Mouse (Mus musculus) cerebellum, adult 2 months (tissue): Measurements from ENCODE around the gene Pacrg. TPM values are rescaled to one million over a fixed set of nuclear protein-coding genes. Genes with fewer than 3 reads are reported as not detected.

Experiments
- DNase-seq, 2 experiments: peaks; one replicate each; pipeline ENCODE4 v3.0.0; 2021
- H3K27ac ChIP-seq: fragments of 200-500 bp; 2 replicates; pipeline ENCODE4 v1.5.1; 2012; ENCODE audit warnings: low read length, control low read depth, inconsistent platforms; ENCODE audit not compliant: insufficient read depth
- H3K27me3 ChIP-seq: fragments of 200-500 bp; 2 replicates; pipeline ENCODE4 v1.6.1; 2012; ENCODE audit warnings: inconsistent platforms, mild to moderate bottlenecking, low read length, moderate library complexity; ENCODE audit not compliant: control insufficient read depth, insufficient read depth
- H3K4me1 ChIP-seq: fragments of 200-500 bp; 2 replicates; pipeline ENCODE4 v1.6.1; 2011; ENCODE audit warnings: low read length; ENCODE audit not compliant: control insufficient read depth, insufficient read depth
- H3K4me3 ChIP-seq: fragments of 200-500 bp; replicated peaks from 2 replicates; pipeline ENCODE3; 2011; ENCODE audit warnings: mild to moderate bottlenecking, low read depth, low read length, control low read depth; ENCODE audit not compliant: insufficient read depth
- CTCF ChIP-seq: fragments of 200-500 bp; IDR thresholded peaks from 2 replicates; pipeline ENCODE4 v1.5.1; 2011; ENCODE audit warnings: low read depth, mild to moderate bottlenecking, control low read depth, low read length, moderate library complexity, borderline replicate concordance; ENCODE audit not compliant: insufficient read depth
- POLR2A ChIP-seq: fragments of 200-500 bp; IDR thresholded peaks from 2 replicates; pipeline ENCODE4 v1.6.1; 2011; ENCODE audit warnings: low read length, control low read depth, borderline replicate concordance; ENCODE audit not compliant: insufficient read depth
- WGBS: fragments of 180-500 bp; shearing (Covaris S2); methylation state at CpG from one replicate; pipeline ENCODE4 v1.1.7; 2018; 5-methylcytosine and 5-hydroxymethylcytosine counted together
- polyA plus RNA-seq: library from polyadenylated mRNA; depleted of rRNA; stranded (reverse); fragments of >200 nt; gene quantifications from 2 replicates; pipeline ENCODE4 v1.2.3, GENCODE M21; 2012; rRNA removed

The Pacrg gene
- 17.4 TPM in 2 replicates for polyA plus RNA-seq

DNA sequence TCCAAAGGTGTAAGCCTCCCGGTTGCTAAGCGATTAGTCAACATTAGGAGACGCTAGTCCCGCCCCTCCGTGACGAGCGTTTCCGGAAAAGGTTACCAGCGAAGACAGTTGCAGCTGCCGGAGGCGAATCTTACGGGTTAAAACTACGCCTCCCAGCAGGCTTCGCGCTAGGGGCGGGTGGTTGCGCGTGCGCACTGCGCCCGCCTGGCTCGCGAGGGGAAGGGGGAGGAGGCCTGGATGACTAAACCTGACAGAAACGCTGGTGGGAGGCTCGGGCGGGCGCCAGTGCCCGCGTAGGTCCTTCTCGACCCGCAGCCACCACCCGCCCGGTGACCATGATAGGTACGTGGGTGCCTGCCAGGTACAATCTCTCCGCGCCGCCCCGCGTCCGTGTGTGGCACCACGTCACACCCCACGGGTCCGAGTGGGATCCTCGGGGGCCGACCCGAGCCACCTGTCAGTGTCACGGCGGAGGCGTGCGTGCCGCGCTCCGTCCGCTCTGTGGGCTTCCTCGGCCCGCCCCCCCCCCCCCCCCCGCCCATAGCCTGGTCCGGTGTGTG is at the start of gene Pacrg, which contains the start of gene Prkn:
Pacrg (minus strand) TSS at position 164 of the 560 bp plus-strand sequence.
Prkn (plus strand) TSS at position 237 of the 560 bp plus-strand sequence.
- Histone ChIP-seq H3K4me1 (peaks cover 2% of the 10 kb centered on the region; the same call in 1 of the 2 replicates), H3K27ac (peak within 1 kb of the TSS; percentile 91), H3K27me3 (no peaks in the 10 kb centered on the region), H3K4me3 (peak within 1 kb of the TSS; percentile 80)
- DNase-seq: peak; percentile 98
- WGBS: under 1% methylated on average over 56 of the region's 58 CpGs
- TF ChIP-seq POLR2A (peak; percentile 70; the same call in 1 of the 2 replicates), CTCF (no peak)

DNA sequence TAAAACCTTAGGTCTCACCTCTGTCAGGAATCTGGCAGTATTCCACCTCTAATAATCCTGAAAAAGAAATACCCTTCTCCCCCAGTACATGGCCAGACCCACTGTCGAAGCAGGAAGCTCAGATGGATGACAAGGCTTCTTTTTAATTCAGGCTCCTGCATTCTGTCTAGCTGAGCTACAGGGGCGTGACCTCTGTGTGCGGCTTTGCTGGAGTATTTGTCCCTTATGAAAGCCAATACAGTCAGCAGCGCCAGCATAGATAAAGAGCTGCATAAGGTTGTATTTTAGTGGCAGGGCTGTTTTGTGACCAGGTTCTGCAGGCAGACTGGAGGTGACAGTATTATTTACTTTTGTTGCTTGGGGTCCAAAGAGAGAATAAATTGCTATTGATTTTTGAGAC is 47.8 kb upstream of the Pacrg start:
- TF ChIP-seq POLR2A (no peak), CTCF (no peak)

DNA sequence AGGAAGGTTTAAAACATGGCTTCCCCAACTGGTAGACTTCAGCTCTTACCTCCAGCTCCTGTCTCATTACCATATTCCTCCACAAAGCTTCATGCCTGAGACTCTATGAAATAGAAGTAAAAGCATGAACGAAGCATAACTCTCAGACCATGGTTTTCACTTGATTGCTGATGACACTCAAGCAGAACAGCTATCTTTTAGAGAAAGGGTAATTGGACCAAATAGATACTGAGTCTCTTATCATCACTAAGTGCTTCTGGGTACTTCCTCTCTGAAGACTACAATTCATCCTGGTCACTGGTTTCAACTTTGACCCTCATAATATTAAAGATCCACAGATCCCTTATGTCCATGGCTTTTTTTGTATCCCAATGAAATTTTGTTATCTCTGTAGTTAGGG is 42.1 kb upstream of the Pacrg start:
- WGBS: 90% methylated on average over 1 of the region's 1 CpGs
- Histone ChIP-seq H3K4me3 (no peak overlapping the region), H3K4me1 (no peaks in the 10 kb centered on the region), H3K27me3 (no peaks in the 10 kb centered on the region), H3K27ac (no peak overlapping the region)
- no peak for DNase-seq
- TF ChIP-seq POLR2A (no peak), CTCF (no peak)

More for the DNA sequence above, 47.8 kb upstream of the Pacrg start:
- no peak overlapping the region for H3K27ac ChIP-seq
- no peaks in the 10 kb centered on the region for H3K27me3 ChIP-seq
- H3K4me1 ChIP-seq: no peaks in the 10 kb centered on the region
- DNase-seq: no peak
- no peak overlapping the region for H3K4me3 ChIP-seq
- 74% methylated on average over 4 of the region's 4 CpGs for WGBS

DNA sequence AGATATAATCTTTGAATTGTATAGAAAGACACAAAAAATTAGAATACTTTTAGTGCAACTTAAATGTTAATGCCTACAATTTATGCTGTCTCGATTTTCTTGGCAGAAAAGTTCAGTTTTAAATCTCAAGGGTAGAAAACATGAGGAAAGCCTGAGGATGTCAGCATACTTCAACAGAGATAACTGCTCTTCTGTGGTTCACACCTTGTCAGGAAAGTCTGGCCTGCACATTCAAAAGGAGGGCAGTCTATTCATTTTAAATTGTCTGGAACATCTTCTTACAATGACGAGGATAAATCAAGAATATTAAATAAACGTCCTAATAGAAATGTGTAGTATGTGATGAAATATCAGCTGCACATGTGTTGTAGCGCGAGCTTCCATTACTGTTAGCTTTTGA is 38.9 kb upstream of the Pacrg start:
- H3K27ac ChIP-seq: no peak overlapping the region
- DNase-seq: no peak
- TF ChIP-seq CTCF: no peak
- no peak for TF ChIP-seq POLR2A
- H3K4me3 ChIP-seq: no peak overlapping the region
- H3K27me3 ChIP-seq: no peaks in the 10 kb centered on the region
- H3K4me1 ChIP-seq: no peaks in the 10 kb centered on the region
- WGBS: 84% methylated on average over 5 of the region's 5 CpGs

DNA sequence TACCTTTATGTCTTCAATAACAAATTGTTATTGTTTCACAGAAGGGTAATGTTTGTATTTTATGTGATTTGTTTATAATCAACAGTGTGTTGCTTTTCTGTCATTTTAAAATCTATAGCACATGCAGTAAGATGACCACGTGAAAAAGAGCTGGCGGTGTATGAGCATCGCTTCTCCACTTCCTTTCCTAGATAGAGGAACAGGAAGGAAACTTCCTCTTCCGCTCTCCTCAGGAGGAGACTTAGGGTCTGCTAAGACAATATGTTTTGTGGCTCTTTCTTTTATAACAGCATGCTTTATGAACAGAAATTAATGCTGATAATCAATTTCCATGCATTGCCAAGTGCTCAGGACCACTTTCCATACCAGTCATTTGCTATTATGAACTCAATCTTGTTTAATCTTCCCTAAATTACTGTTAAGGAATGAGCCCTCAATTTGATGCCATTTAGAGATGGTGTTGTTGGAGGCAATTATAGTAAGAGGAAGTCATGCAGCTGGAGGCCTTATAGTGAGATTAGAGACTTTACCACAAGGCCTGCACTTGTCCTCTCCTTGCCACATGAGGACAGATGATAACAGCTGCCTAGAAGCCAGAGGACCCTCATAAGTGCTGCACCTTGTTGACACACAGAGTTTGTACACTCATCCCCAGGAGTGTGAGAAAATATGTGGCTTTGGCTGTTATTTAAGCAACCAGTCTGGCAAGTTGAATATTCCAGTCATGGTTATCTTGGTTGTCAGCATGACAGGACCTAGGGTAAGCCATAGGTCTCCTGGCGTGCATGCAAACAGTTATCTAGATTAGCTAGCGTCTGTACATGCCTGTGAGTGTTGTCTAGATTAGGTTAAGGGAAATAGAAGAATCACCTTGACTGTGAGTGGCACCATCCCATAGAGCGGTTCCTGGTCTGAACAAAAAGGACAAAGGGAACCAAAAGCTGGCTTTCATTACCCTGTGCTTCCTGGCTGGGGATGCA is 34.4 kb upstream of the Pacrg start:
- DNase-seq: no peak
- no peak for TF ChIP-seq CTCF
- TF ChIP-seq POLR2A: no peak
- Histone ChIP-seq H3K27ac (no peak overlapping the region), H3K27me3 (no peaks in the 10 kb centered on the region), H3K4me3 (no peak overlapping the region), H3K4me1 (no peaks in the 10 kb centered on the region)
- 90% methylated on average over 7 of the region's 7 CpGs for WGBS

DNA sequence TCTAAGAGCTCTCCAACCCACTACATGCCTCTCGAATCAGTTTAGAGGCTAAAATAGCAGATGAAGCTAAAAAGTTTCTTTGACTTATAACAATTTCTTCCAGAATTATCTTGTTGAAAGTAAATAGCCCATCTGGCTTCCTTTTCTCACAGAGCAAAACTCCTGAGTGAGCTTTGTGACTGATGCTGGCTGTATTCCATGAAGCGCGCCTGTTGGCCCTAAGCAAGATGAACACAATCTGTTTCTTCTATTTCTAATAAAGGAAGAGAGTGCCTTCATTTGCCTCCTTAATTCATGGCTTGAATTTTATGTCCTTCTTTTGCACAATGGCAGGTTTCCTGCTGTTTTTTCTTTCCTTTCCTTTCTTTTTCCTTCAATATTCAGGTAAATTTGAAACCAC is 14.1 kb upstream of the Pacrg start:
- Histone ChIP-seq H3K4me3 (no peak overlapping the region), H3K27ac (no peak overlapping the region; the same call in 1 of the 2 replicates), H3K27me3 (no peaks in the 10 kb centered on the region), H3K4me1 (peaks cover 4% of the 10 kb centered on the region; the same call in 1 of the 2 replicates)
- 25% methylated on average over 3 of the region's 3 CpGs for WGBS
- peak; percentile 57 to 77 for DNase-seq
- TF ChIP-seq CTCF (no peak), POLR2A (no peak)

DNA sequence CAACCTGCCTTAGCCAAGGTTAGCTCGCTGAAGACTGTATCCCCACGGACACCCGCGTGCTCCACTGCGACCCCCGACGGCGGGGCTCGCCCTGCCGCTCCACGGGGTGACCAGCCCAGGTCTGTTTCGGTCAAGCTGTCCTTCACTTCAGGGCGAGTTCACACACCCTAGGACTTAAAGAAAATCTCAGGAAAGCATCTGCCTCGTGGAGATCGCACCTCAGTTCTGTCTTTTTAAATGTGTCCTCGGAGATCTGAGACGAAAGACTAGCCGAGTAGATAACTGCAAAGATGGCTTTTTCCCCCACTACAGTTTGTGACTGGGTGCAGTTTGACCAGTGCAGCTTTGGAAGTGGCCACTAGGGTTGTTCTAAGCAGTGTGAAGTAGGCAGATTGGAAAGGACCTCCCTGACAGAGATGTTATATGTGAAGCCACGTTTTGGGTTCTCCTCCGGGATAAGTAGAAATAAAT is 655 bp upstream of the Pacrg start:
- TF ChIP-seq POLR2A (no peak), CTCF (peak; percentile 58)
- Histone ChIP-seq H3K4me3 (peak overlapping the region; percentile 80), H3K27ac (peak overlapping the region; percentile 83), H3K27me3 (no peaks in the 10 kb centered on the region), H3K4me1 (peaks cover 2% of the 10 kb centered on the region; the same call in 1 of the 2 replicates)
- 1% methylated on average over 20 of the region's 20 CpGs for WGBS
- peak in 1 of 2 experiments; percentile 72 for DNase-seq
